Mouse (Mus musculus) kidney, postnatal 0 days (tissue): ENCODE data around the gene Nxph1. TPM values are rescaled to one million over a fixed set of nuclear protein-coding genes. Genes with fewer than 3 reads are reported as not detected.

Experiments
- ATAC-seq: fragments of 200-750 bp; cut with Nextera tagmentation; replicated peaks from 2 replicates; pipeline ENCODE4 v1.8.0; 2017; ENCODE audit warnings: low read depth, moderate number of reproducible peaks, moderate TSS enrichment, moderate library complexity; ENCODE audit not compliant: low FRiP score
- DNase-seq: peaks from one replicate; pipeline ENCODE4 v3.0.0-alpha.2; 2016; ENCODE audit warnings: low spot score
- H3K27ac ChIP-seq: fragments of 300-500 bp; sonication (generic); 2 replicates; pipeline ENCODE4 v1.5.1; 2014; ENCODE audit warnings: mild to moderate bottlenecking
- H3K27me3 ChIP-seq: fragments of 300-500 bp; sonication (generic); 2 replicates; pipeline ENCODE4 v1.6.1; 2014; ENCODE audit warnings: low read length, mixed read lengths; ENCODE audit not compliant: insufficient read depth
- H3K36me3 ChIP-seq: fragments of 300-500 bp; sonication (generic); 2 replicates; pipeline ENCODE4 v1.6.1; 2014; ENCODE audit warnings: low read length, mixed read lengths; ENCODE audit not compliant: insufficient read depth
- H3K4me1 ChIP-seq: fragments of 300-500 bp; sonication (generic); replicated peaks from 2 replicates; pipeline ENCODE4 v1.6.1; 2014; ENCODE audit warnings: antibody characterized with exemption, low read length, mixed read lengths; ENCODE audit not compliant: insufficient read depth
- H3K4me2 ChIP-seq: fragments of 300-500 bp; sonication (generic); 2 replicates; pipeline ENCODE4 v1.6.1; 2014; ENCODE audit warnings: mild to moderate bottlenecking, low read length, moderate library complexity, mixed read lengths
- H3K4me3 ChIP-seq: fragments of 300-500 bp; sonication (generic); replicated peaks from 2 replicates; pipeline ENCODE4 v1.5.1; 2014; ENCODE audit warnings: low read depth, low read length
- H3K9ac ChIP-seq: fragments of 300-500 bp; sonication (generic); 2 replicates; pipeline ENCODE4 v1.6.1; 2014; ENCODE audit warnings: low read depth, low read length
- H3K9me3 ChIP-seq: fragments of 300-500 bp; sonication (generic); replicated peaks from 2 replicates; pipeline ENCODE4 v1.6.1; 2016; ENCODE audit warnings: low read length, inconsistent platforms, mixed read lengths
- CTCF ChIP-seq: IDR thresholded peaks from 2 replicates; pipeline ENCODE4 v1.5.1; 2016; ENCODE audit warnings: antibody characterized with exemption, low read depth, mild to moderate bottlenecking, moderate library complexity
- WGBS: fragments of 180-500 bp; shearing (Covaris S2); extraction: QIAGEN DNeasy Blood & Tissue Kit; methylation state at CpG from one replicate; pipeline ENCODE4 v1.1.7; 2014; 5-methylcytosine and 5-hydroxymethylcytosine counted together
- polyA plus RNA-seq: library from polyadenylated mRNA; unstranded; fragments of >200 nt; fragmentation: Nextera tagmentation; extraction: Ambion mirVana; gene quantifications from 2 replicates; pipeline ENCODE4 v1.2.1, GENCODE M21; 2015

Nxph1 gene
- polyA plus RNA-seq = 0.06 TPM in 1 of 2 replicates, not detected in the other

GRCm38 (mm10) chr6:8948131-8948470, at the start of gene Nxph1:
TSS of gene Nxph1 (plus strand) at chr6:8948431.
- no peaks in the 10 kb centered on the region for H3K36me3 ChIP-seq
- peaks cover 55% of the 10 kb centered on the region for H3K27me3 ChIP-seq
- TF ChIP-seq CTCF = no peak
- no peak within 1 kb of the TSS for H3K9ac ChIP-seq
- no peaks in the 10 kb centered on the region for H3K9me3 ChIP-seq
- H3K4me2 ChIP-seq = peak within 1 kb of the TSS; percentile 46
- no peak within 1 kb of the TSS for H3K27ac ChIP-seq
- peak within 1 kb of the TSS; percentile 17 for H3K4me3 ChIP-seq
- no peak for ATAC-seq
- 3% methylated on average over 16 of the region's 16 CpGs for WGBS
- H3K4me1 ChIP-seq = peaks cover 7% of the 10 kb centered on the region; the same call in 1 of the 2 replicates
- DNase-seq = no peak

- Histone ChIP-seq H3K4me3 (no peak overlapping the region), H3K4me1 (no peaks in the 10 kb centered on the region), H3K4me2 (no peak overlapping the region), H3K27me3 (no peaks in the 10 kb centered on the region), H3K27ac (no peak overlapping the region), H3K36me3 (no peaks in the 10 kb centered on the region), H3K9me3 (no peaks in the 10 kb centered on the region), H3K9ac (no peak overlapping the region)
- TF ChIP-seq CTCF = no peak
- DNase-seq = no peak
- WGBS = 85% methylated on average over 7 of the region's 7 CpGs
- ATAC-seq = no peak
Observed at GRCm38 (mm10) chr6:8900021-8900728, 48.1 kb upstream of the Nxph1 start.

- Histone ChIP-seq H3K4me1 (no peaks in the 10 kb centered on the region), H3K4me2 (no peak overlapping the region), H3K4me3 (no peak overlapping the region), H3K27ac (no peak overlapping the region), H3K9me3 (no peaks in the 10 kb centered on the region), H3K9ac (no peak overlapping the region), H3K36me3 (no peaks in the 10 kb centered on the region), H3K27me3 (no peaks in the 10 kb centered on the region)
- DNase-seq (no peak), ATAC-seq (no peak)
- no peak for TF ChIP-seq CTCF
- 67% methylated on average over 2 of the region's 2 CpGs for WGBS
Observed at GRCm38 (mm10) chr6:8900729-8901122, 47.5 kb upstream of the Nxph1 start.

- H3K4me3 ChIP-seq = no peak overlapping the region
- TF ChIP-seq CTCF = no peak
- no peaks in the 10 kb centered on the region for H3K4me1 ChIP-seq
- DNase-seq (no peak), ATAC-seq (no peak)
- H3K27me3 ChIP-seq = no peaks in the 10 kb centered on the region
- H3K36me3 ChIP-seq = no peaks in the 10 kb centered on the region
- no peak overlapping the region for H3K4me2 ChIP-seq
- H3K27ac ChIP-seq = no peak overlapping the region
- 66% methylated on average over 3 of the region's 3 CpGs for WGBS
- no peaks in the 10 kb centered on the region for H3K9me3 ChIP-seq
- H3K9ac ChIP-seq = no peak overlapping the region
Observed at GRCm38 (mm10) chr6:8907917-8908316, 40.3 kb upstream of the Nxph1 start.

GRCm38 (mm10) chr6:8913404-8913803, 34.8 kb upstream of the Nxph1 start:
- Histone ChIP-seq H3K36me3 (no peaks in the 10 kb centered on the region), H3K4me1 (no peaks in the 10 kb centered on the region), H3K4me2 (no peak overlapping the region), H3K27ac (no peak overlapping the region), H3K9me3 (no peaks in the 10 kb centered on the region), H3K9ac (no peak overlapping the region), H3K4me3 (no peak overlapping the region), H3K27me3 (no peaks in the 10 kb centered on the region)
- no peak for TF ChIP-seq CTCF
- DNase-seq (no peak), ATAC-seq (no peak)

GRCm38 (mm10) chr6:8914682-8915081, 33.5 kb upstream of the Nxph1 start:
- 78% methylated on average over 3 of the region's 3 CpGs for WGBS
- no peak overlapping the region for H3K4me3 ChIP-seq
- H3K4me2 ChIP-seq = no peak overlapping the region

GRCm38 (mm10) chr6:8924481-8924880, 23.8 kb upstream of the Nxph1 start:
- no peak for TF ChIP-seq CTCF
- Histone ChIP-seq H3K4me1 (no peaks in the 10 kb centered on the region), H3K36me3 (no peaks in the 10 kb centered on the region), H3K27ac (no peak overlapping the region), H3K4me3 (no peak overlapping the region), H3K4me2 (no peak overlapping the region), H3K9me3 (no peaks in the 10 kb centered on the region), H3K9ac (no peak overlapping the region), H3K27me3 (no peaks in the 10 kb centered on the region)
- ATAC-seq (no peak), DNase-seq (no peak)
- 68% methylated on average over 6 of the region's 6 CpGs for WGBS

More at GRCm38 (mm10) chr6:8914682-8915081, 33.5 kb upstream of the Nxph1 start:
- H3K9me3 ChIP-seq = no peaks in the 10 kb centered on the region
- ATAC-seq (no peak), DNase-seq (no peak)
- H3K27ac ChIP-seq = no peak overlapping the region
- TF ChIP-seq CTCF = no peak
- H3K9ac ChIP-seq = no peak overlapping the region
- no peaks in the 10 kb centered on the region for H3K27me3 ChIP-seq
- no peaks in the 10 kb centered on the region for H3K4me1 ChIP-seq
- H3K36me3 ChIP-seq = no peaks in the 10 kb centered on the region
